In the genomic region with DNA sequence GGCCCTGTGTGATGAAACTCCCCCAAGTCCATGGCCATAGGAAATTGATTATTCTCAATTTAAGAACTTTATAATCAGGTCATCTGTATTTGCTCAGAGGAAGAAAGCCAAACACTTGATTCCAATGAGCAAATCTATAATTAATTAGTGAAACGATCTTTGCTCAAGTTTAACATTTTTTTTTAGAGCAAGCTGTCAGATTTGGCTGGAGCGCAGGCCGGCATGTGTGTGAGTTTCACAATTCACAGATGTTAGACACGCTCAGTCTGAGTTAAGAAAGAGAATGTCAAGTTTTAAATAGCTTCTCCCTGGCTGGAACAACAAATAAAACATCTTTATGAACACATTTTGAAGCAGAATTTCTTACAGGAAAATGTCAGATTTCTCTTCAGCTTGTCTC, we compare ENCODE assay signal across 14 mouse cellular contexts. TPM values are rescaled to one million over a fixed set of nuclear protein-coding genes. Genes with fewer than 3 reads are reported as not detected.
A peak's percentile ranks its signal among the peaks of the same experiment; 100 is the strongest.
DNase-seq lines count a peak whose midpoint lies in the region; ATAC-seq and TF ChIP-seq lines count a peak whose summit lies in the region.
"Had no signal": no experiment of that assay in that cellular context is flagged by ENCODE, and none has a peak within 500 bp of the region (broad histone marks: within the 10 kb centered on the region; RNA-seq: fewer than 3 reads in every experiment).

No protein-coding gene starts in this region.

- no peaks in the 10 kb centered on the region for H3K27me3 ChIP-seq in hindbrain, postnatal 0 days (ENCODE audit: insufficient read depth, low read length)
- no peaks in the 10 kb centered on the region for H3K27me3 ChIP-seq in hindbrain, embryonic 14.5 days (ENCODE audit: control insufficient read depth, insufficient read depth, low read length)
- H3K27me3 ChIP-seq: embryonic facial prominence, embryonic 12.5 days; hindbrain, embryonic 13.5 days; kidney, embryonic 15.5 days; liver, embryonic 15.5 days had no signal

- H3K9ac ChIP-seq in hindbrain, postnatal 0 days (replicated peaks; ENCODE audit: low read length), result no peak overlapping the region
- H3K9ac ChIP-seq in hindbrain, embryonic 14.5 days, result no peak overlapping the region
- H3K9ac ChIP-seq: embryonic facial prominence, embryonic 12.5 days; hindbrain, embryonic 13.5 days; kidney, embryonic 15.5 days; liver, embryonic 15.5 days had no signal

- H3K4me3 ChIP-seq in hindbrain, postnatal 0 days (ENCODE audit: low read length), result no peak overlapping the region
- H3K4me3 ChIP-seq in hindbrain, embryonic 14.5 days (replicated peaks; ENCODE audit: low read length), result no peak overlapping the region
- H3K4me3 ChIP-seq: embryonic facial prominence, embryonic 12.5 days; hindbrain, embryonic 13.5 days; kidney, embryonic 15.5 days; liver, embryonic 15.5 days had no signal

- H3K9me3 ChIP-seq in hindbrain, postnatal 0 days (ENCODE audit: low read length), result no peaks in the 10 kb centered on the region
- no peaks in the 10 kb centered on the region for H3K9me3 ChIP-seq in hindbrain, embryonic 14.5 days (ENCODE audit: control insufficient read depth, low read length)
- H3K9me3 ChIP-seq: embryonic facial prominence, embryonic 12.5 days; hindbrain, embryonic 13.5 days; kidney, embryonic 15.5 days; liver, embryonic 15.5 days had no signal

- DNase-seq in hindbrain, postnatal 0 days (ENCODE audit: low spot score), result peak; percentile 13
- no peak for DNase-seq in hindbrain, embryonic 14.5 days (ENCODE audit: low spot score)
- DNase-seq in adipocyte (ENCODE audit: low spot score), result peak; percentile 75
- peak; percentile 63 for DNase-seq in layer of hippocampus, adult 11-12 months (ENCODE audit: low spot score)
- DNase-seq in lung, postnatal 25 days (ENCODE audit: low spot score), result peak; percentile 14
- DNase-seq in ovary, postnatal 10 days (ENCODE audit: low spot score), result no peak

- H3K27ac ChIP-seq in hindbrain, postnatal 0 days, result no peak overlapping the region
- H3K27ac ChIP-seq in hindbrain, embryonic 14.5 days, result no peak overlapping the region
- H3K27ac ChIP-seq: embryonic facial prominence, embryonic 12.5 days; hindbrain, embryonic 13.5 days; kidney, embryonic 15.5 days; liver, embryonic 15.5 days; stomach, postnatal 0 days had no signal

- ATAC-seq in hindbrain, postnatal 0 days, result no peak
- no peak for ATAC-seq in hindbrain, embryonic 14.5 days (ENCODE audit: low FRiP score)
- no peak for ATAC-seq in erythroblast, adult 5-6 weeks (replicated peaks; ENCODE audit: low FRiP score, poor library complexity, severe bottlenecking)
- ATAC-seq: forebrain, embryonic 14.5 days had no signal

- TF ChIP-seq CTCF in hindbrain, postnatal 0 days (IDR thresholded peaks at IDR 0.05; ENCODE audit: low read depth), result no peak

- 43% methylated on average over 4 of the region's 4 CpGs for WGBS in hindbrain, postnatal 0 days
- 65% methylated on average over 4 of the region's 4 CpGs for WGBS in hindbrain, embryonic 14.5 days

- no peak overlapping the region for H3K4me2 ChIP-seq in hindbrain, postnatal 0 days (ENCODE audit: low read depth, low read length)
- no peak overlapping the region for H3K4me2 ChIP-seq in hindbrain, embryonic 14.5 days (replicated peaks)
- H3K4me2 ChIP-seq: embryonic facial prominence, embryonic 12.5 days; hindbrain, embryonic 13.5 days; kidney, embryonic 15.5 days; liver, embryonic 15.5 days had no signal

- H3K36me3 ChIP-seq in hindbrain, postnatal 0 days (ENCODE audit: insufficient read depth, low read length), result no peaks in the 10 kb centered on the region
- H3K36me3 ChIP-seq in hindbrain, embryonic 14.5 days (replicated peaks; ENCODE audit: control insufficient read depth, insufficient read depth), result no peaks in the 10 kb centered on the region
- H3K36me3 ChIP-seq: embryonic facial prominence, embryonic 12.5 days; hindbrain, embryonic 13.5 days; kidney, embryonic 15.5 days; liver, embryonic 15.5 days had no signal

- H3K4me1 ChIP-seq in hindbrain, postnatal 0 days (ENCODE audit: insufficient read depth, low read length), result no peaks in the 10 kb centered on the region
- no peaks in the 10 kb centered on the region for H3K4me1 ChIP-seq in hindbrain, embryonic 14.5 days (replicated peaks; ENCODE audit: control insufficient read depth, insufficient read depth, low read length)
- H3K4me1 ChIP-seq: hindbrain, embryonic 13.5 days; liver, embryonic 15.5 days had no signal

RNA-seq across cellular contexts. Expression of gene Trp63, which starts 1.0 kb away (rescaled TPM):
- total RNA-seq in hindbrain, postnatal 0 days (2014; rRNA removed), result 0.05 and 0.07 TPM in 2 replicates
- 0.05 and 0.11 TPM in 2 replicates for polyA plus RNA-seq in hindbrain, postnatal 0 days (2015; fragmentation: Nextera tagmentation; extraction: Ambion mirVana)
- polyA plus RNA-seq in hindbrain, embryonic 14.5 days (2014; fragmentation: Nextera tagmentation; extraction: Ambion mirVana), result 0.14 TPM in 1 of 2 replicates, not detected in the other
- total RNA-seq in erythroblast, adult 5-6 weeks (2015; ENCODE audit: low replicate concordance), result not detected in 2 replicates
- not detected in 2 replicates for total RNA-seq in erythroblast, adult 5-6 weeks (2017; ENCODE audit: low replicate concordance)
- total RNA-seq: megakaryocyte-erythroid progenitor cell, adult 5-6 weeks had no signal

Comparison
In these comparisons a context has a peak if more than half of its experiments do, and no peak if none do; other contexts are left out.
1. DNase-seq: peak in hindbrain, postnatal 0 days (single experiment), adipocyte (single experiment), layer of hippocampus, adult 11-12 months (single experiment) and lung, postnatal 25 days (single experiment); none in hindbrain, embryonic 14.5 days (single experiment) and ovary, postnatal 10 days (single experiment).